Mouse (Mus musculus) cerebellum, adult 11-12 months (tissue): ENCODE measurements around the gene Pde3b.
"Not testable (repeated sequence)": the region's sequence is repeated elsewhere in the genome, so short reads cannot be mapped to it uniquely, and the experiment has no call there.

Experiments used
- DNase-seq: peaks from one replicate; pipeline ENCODE4 v3.0.0; 2022

Pde3b gene

GRCm38 (mm10) chr7:114414421-114415335, at the start of gene Pde3b:
Pde3b (plus strand) TSS chr7:114415281.
- DNase-seq = peak; percentile 79

GRCm38 (mm10) chr7:114402130-114402529, 13.0 kb upstream of the Pde3b start:
- DNase-seq = peak; percentile 72

- peak; percentile 53 for DNase-seq
Observed at GRCm38 (mm10) chr7:114415336-114416020, 397 bp downstream of the Pde3b start.

GRCm38 (mm10) chr7:114416021-114416845, 1.2 kb downstream of the Pde3b start:
- DNase-seq = peak; percentile 51

GRCm38 (mm10) chr7:114419331-114419730, 4.2 kb downstream of the Pde3b start:
- DNase-seq = not testable (repeated sequence)

- DNase-seq = no peak
Observed at GRCm38 (mm10) chr7:114420918-114421317, 5.8 kb downstream of the Pde3b start.

- DNase-seq = no peak
Observed at GRCm38 (mm10) chr7:114422224-114422623, 7.1 kb downstream of the Pde3b start.

GRCm38 (mm10) chr7:114429768-114430167, 14.7 kb downstream of the Pde3b start:
- no peak for DNase-seq

- no peak for DNase-seq
Observed at GRCm38 (mm10) chr7:114431966-114432365, 16.9 kb downstream of the Pde3b start.

- no peak for DNase-seq
Observed at GRCm38 (mm10) chr7:114439726-114440125, 24.6 kb downstream of the Pde3b start.

- no peak for DNase-seq
Observed at GRCm38 (mm10) chr7:114440494-114440893, 25.4 kb downstream of the Pde3b start.

GRCm38 (mm10) chr7:114452876-114453275, 37.8 kb downstream of the Pde3b start:
- no peak for DNase-seq

GRCm38 (mm10) chr7:114453300-114453990, 38.4 kb downstream of the Pde3b start:
- DNase-seq = no peak

- no peak for DNase-seq
Observed at GRCm38 (mm10) chr7:114454858-114455257, 39.8 kb downstream of the Pde3b start.

GRCm38 (mm10) chr7:114456904-114457303, 41.8 kb downstream of the Pde3b start:
- peak; percentile 22 for DNase-seq

GRCm38 (mm10) chr7:114459909-114460308, 44.8 kb downstream of the Pde3b start:
- DNase-seq = no peak

- no peak for DNase-seq
Observed at GRCm38 (mm10) chr7:114461727-114462126, 46.6 kb downstream of the Pde3b start.

GRCm38 (mm10) chr7:114466358-114466757, 51.3 kb downstream of the Pde3b start:
- DNase-seq = no peak

GRCm38 (mm10) chr7:114472471-114472870, 57.4 kb downstream of the Pde3b start:
- DNase-seq = no peak

GRCm38 (mm10) chr7:114474889-114475288, 59.8 kb downstream of the Pde3b start:
- no peak for DNase-seq

- DNase-seq = no peak
Observed at GRCm38 (mm10) chr7:114477884-114478283, 62.8 kb downstream of the Pde3b start.

- DNase-seq = no peak
Observed at GRCm38 (mm10) chr7:114478901-114479300, 63.8 kb downstream of the Pde3b start.
